Comparison of ENCODE assay signal across 13 mouse cellular contexts in genomic region chr15:12040407-12040710, GRCm38 (mm10). TPM values are rescaled to one million over a fixed set of nuclear protein-coding genes. Genes with fewer than 3 reads are reported as not detected.
DNase-seq lines count a peak whose midpoint lies in the region; ATAC-seq lines count a peak whose summit lies in the region.
"Had no signal": no experiment of that assay in that cellular context is flagged by ENCODE, and none has a peak within 500 bp of the region (broad histone marks: within the 10 kb centered on the region; RNA-seq: fewer than 3 reads in every experiment).

No protein-coding gene starts in this region.

- H3K4me2 ChIP-seq in heart, embryonic 13.5 days: peak overlapping the region; percentile 8; the same call in 1 of the 2 replicates
- H3K4me2 ChIP-seq in heart, embryonic 11.5 days: no peak overlapping the region
- H3K4me2 ChIP-seq in midbrain, embryonic 14.5 days (ENCODE audit: low read length): no peak overlapping the region
- H3K4me2 ChIP-seq: kidney, embryonic 15.5 days had no signal

- ATAC-seq in heart, embryonic 13.5 days (ENCODE audit: extremely low read depth, insufficient number of reproducible peaks, low FRiP score, low TSS enrichment): no peak
- no peak for ATAC-seq in heart, embryonic 11.5 days (replicated peaks; ENCODE audit: insufficient number of reproducible peaks, low FRiP score, low TSS enrichment)
- ATAC-seq in midbrain, embryonic 14.5 days (ENCODE audit: low FRiP score, low TSS enrichment): peak; percentile 9; the same call in 1 of the 2 replicates
- ATAC-seq: activated CD4-positive, CD25-positive, alpha-beta regulatory T cell, adult 4 months had no signal

- peak; percentile 34 for DNase-seq in midbrain, embryonic 14.5 days
- DNase-seq in midbrain, embryonic 10.5 days (ENCODE audit: low spot score): no peak
- DNase-seq in gastrocnemius, postnatal 25 days: peak; percentile 28
- DNase-seq in skeletal muscle tissue, adult 2 months (ENCODE audit: low read depth, low spot score): peak; percentile 17
- no peak for DNase-seq in urinary bladder, postnatal 36 days (ENCODE audit: low spot score in 2 of 2)
- DNase-seq in layer of hippocampus, postnatal 14 days (ENCODE audit: low spot score in 2 of 2): no peak
- DNase-seq: lung, postnatal 4 days; spleen, adult 18-20 months had no signal

- H3K27me3 ChIP-seq in heart, embryonic 13.5 days (replicated peaks): no peaks in the 10 kb centered on the region
- no peaks in the 10 kb centered on the region for H3K27me3 ChIP-seq in heart, embryonic 11.5 days (ENCODE audit: control insufficient read depth, insufficient read depth, low read length)
- H3K27me3 ChIP-seq in midbrain, embryonic 14.5 days (ENCODE audit: control insufficient read depth, insufficient read depth, low read length): no peaks in the 10 kb centered on the region
- no peaks in the 10 kb centered on the region for H3K27me3 ChIP-seq in midbrain, embryonic 10.5 days (ENCODE audit: low read depth, poor library complexity, severe bottlenecking)
- H3K27me3 ChIP-seq: kidney, embryonic 15.5 days had no signal

- no peaks in the 10 kb centered on the region for H3K9me3 ChIP-seq in heart, embryonic 13.5 days
- H3K9me3 ChIP-seq in heart, embryonic 11.5 days (replicated peaks; ENCODE audit: control insufficient read depth, low read length): no peaks in the 10 kb centered on the region
- no peaks in the 10 kb centered on the region for H3K9me3 ChIP-seq in midbrain, embryonic 14.5 days (ENCODE audit: control insufficient read depth, low read length)
- no peaks in the 10 kb centered on the region for H3K9me3 ChIP-seq in midbrain, embryonic 10.5 days (replicated peaks)
- H3K9me3 ChIP-seq: kidney, embryonic 15.5 days had no signal

- H3K9ac ChIP-seq in heart, embryonic 13.5 days: 0 out of 2 replicates have a peak overlapping the region, but pooled peaks have one; percentile 24
- no peak overlapping the region for H3K9ac ChIP-seq in heart, embryonic 11.5 days (ENCODE audit: low read depth, low read length)
- no peak overlapping the region for H3K9ac ChIP-seq in midbrain, embryonic 14.5 days (replicated peaks; ENCODE audit: low read length)
- H3K9ac ChIP-seq: kidney, embryonic 15.5 days; liver, embryonic 14.5 days had no signal

- H3K4me1 ChIP-seq in heart, embryonic 13.5 days: peaks cover 17% of the 10 kb centered on the region
- H3K4me1 ChIP-seq in heart, embryonic 11.5 days (ENCODE audit: control insufficient read depth, insufficient read depth, low read length): peaks cover 2% of the 10 kb centered on the region; the same call in 1 of the 2 replicates
- peaks cover 18% of the 10 kb centered on the region for H3K4me1 ChIP-seq in midbrain, embryonic 14.5 days (ENCODE audit: control insufficient read depth, insufficient read depth, low read length)
- peaks cover 18% of the 10 kb centered on the region for H3K4me1 ChIP-seq in midbrain, embryonic 10.5 days
- H3K4me1 ChIP-seq: kidney, embryonic 15.5 days had no signal

- 26% methylated on average over 5 of the region's 5 CpGs for WGBS in heart, embryonic 13.5 days
- WGBS in heart, embryonic 11.5 days (ENCODE audit: insufficient replicate concordance): 33% methylated on average over 5 of the region's 5 CpGs
- WGBS in midbrain, embryonic 14.5 days: 58% methylated on average over 5 of the region's 5 CpGs
- 65% methylated on average over 5 of the region's 5 CpGs for WGBS in midbrain, embryonic 10.5 days

- H3K36me3 ChIP-seq in heart, embryonic 13.5 days: no peaks in the 10 kb centered on the region
- H3K36me3 ChIP-seq in heart, embryonic 11.5 days (ENCODE audit: control insufficient read depth, insufficient read depth, low read length): no peaks in the 10 kb centered on the region
- H3K36me3 ChIP-seq in midbrain, embryonic 14.5 days (ENCODE audit: control insufficient read depth, insufficient read depth, low read length): no peaks in the 10 kb centered on the region
- no peaks in the 10 kb centered on the region for H3K36me3 ChIP-seq in midbrain, embryonic 10.5 days
- H3K36me3 ChIP-seq: kidney, embryonic 15.5 days had no signal

- H3K4me3 ChIP-seq in heart, embryonic 13.5 days: no peak overlapping the region
- H3K4me3 ChIP-seq in heart, embryonic 11.5 days (ENCODE audit: low read depth, low read length): no peak overlapping the region
- H3K4me3 ChIP-seq in midbrain, embryonic 14.5 days (replicated peaks; ENCODE audit: low read depth, low read length): no peak overlapping the region
- no peak overlapping the region for H3K4me3 ChIP-seq in midbrain, embryonic 10.5 days
- H3K4me3 ChIP-seq: kidney, embryonic 15.5 days had no signal

- 0 out of 2 replicates have a peak overlapping the region, but pooled peaks have one; percentile 13 for H3K27ac ChIP-seq in heart, embryonic 13.5 days (replicated peaks)
- H3K27ac ChIP-seq in heart, embryonic 11.5 days (ENCODE audit: low read depth, low read length): no peak overlapping the region
- H3K27ac ChIP-seq in midbrain, embryonic 14.5 days (replicated peaks; ENCODE audit: low read depth, low read length): 0 out of 2 replicates have a peak overlapping the region, but pooled peaks have one; percentile 70
- no peak overlapping the region for H3K27ac ChIP-seq in midbrain, embryonic 10.5 days (replicated peaks)
- H3K27ac ChIP-seq: kidney, embryonic 15.5 days; liver, embryonic 14.5 days had no signal

RNA-seq across cellular contexts. Expression of gene Sub1, which starts 43.6 kb away (rescaled TPM):
- polyA plus RNA-seq in heart, embryonic 13.5 days (2015; fragmentation: Nextera tagmentation; extraction: Ambion mirVana): 488 and 538 TPM in 2 replicates
- polyA plus RNA-seq in heart, embryonic 11.5 days (2014; fragmentation: Nextera tagmentation; extraction: Ambion mirVana): 635 and 657 TPM in 2 replicates
- polyA plus RNA-seq in midbrain, embryonic 14.5 days (2014; fragmentation: Nextera tagmentation; extraction: Ambion mirVana): 527 and 572 TPM in 2 replicates
- polyA plus RNA-seq in midbrain, embryonic 10.5 days (2016; fragmentation: Nextera tagmentation; extraction: Ambion mirVana): 721 and 804 TPM in 2 replicates
- 10 to 100 TPM; 83.4 to 86.2 TPM for total RNA-seq in gastrocnemius, postnatal 25 days (2021)
- 100 to 1,000 TPM; 295 to 298 TPM for total RNA-seq in layer of hippocampus, postnatal 14 days (2021)

Comparison
In these comparisons a context has a peak if more than half of its experiments do, and no peak if none do; other contexts are left out.
1. H3K27ac ChIP-seq: peak in heart, embryonic 13.5 days (single experiment) and midbrain, embryonic 14.5 days (single experiment); none in heart, embryonic 11.5 days (single experiment) and midbrain, embryonic 10.5 days (single experiment).
2. DNase-seq: peak in midbrain, embryonic 14.5 days (single experiment), gastrocnemius, postnatal 25 days (single experiment) and skeletal muscle tissue, adult 2 months (single experiment); none in midbrain, embryonic 10.5 days (single experiment), urinary bladder, postnatal 36 days (0 of 2) and layer of hippocampus, postnatal 14 days (0 of 2).